Mouse (Mus musculus) Patski (cell line): ENCODE measurements at regions not wholly inside any gene's neighbourhood (a gene's known extent, or its start where the extent isn't known, plus 50 kb on each side); places are given as distances from the start of the nearest gene placed in this dataset.
"Not testable (repeated sequence)": the region's sequence is repeated elsewhere in the genome, so short reads cannot be mapped to it uniquely, and the experiment has no call there.

Source experiments
- ATAC-seq: fragments of 100-300 bp; one replicate; pipeline ENCODE4 v1.8.0; 2021
- CTCF ChIA-PET: fragments of 350-600 bp; sonication (Branson Sonifier 250); formaldehyde crosslinking; loops from one replicate; lab custom pipeline; 2022; ENCODE audit warnings: inconsistent platforms; lab: Charles Lee
- POLR2A ChIA-PET: fragments of 350-600 bp; sonication (Branson Sonifier 250); formaldehyde crosslinking; loops from one replicate; lab custom pipeline; 2022; ENCODE audit warnings: antibody characterized with exemption, inconsistent platforms; lab: Charles Lee
- DNase-seq: peaks from one replicate; pipeline ENCODE4 v3.0.0-alpha.2; 2011; ENCODE audit warnings: low read depth, low spot score
- H3K27me3 ChIP-seq: fragments of 371-371 bp; one replicate; pipeline ENCODE4 v1.5.1; 2021
- CTCF ChIP-seq: fragments of 100-300 bp; IDR thresholded peaks from one replicate; pipeline ENCODE4 v1.5.1; 2021
- in situ Hi-C: fragments of 300-500 bp; cut with MboI; formaldehyde crosslinking; loops from 3 replicates; pipeline ENCODE4 v1.11.1; 2018; ENCODE audit warnings: low pct_unique_long_range_greater_than_20kb, mixed read lengths

DNA sequence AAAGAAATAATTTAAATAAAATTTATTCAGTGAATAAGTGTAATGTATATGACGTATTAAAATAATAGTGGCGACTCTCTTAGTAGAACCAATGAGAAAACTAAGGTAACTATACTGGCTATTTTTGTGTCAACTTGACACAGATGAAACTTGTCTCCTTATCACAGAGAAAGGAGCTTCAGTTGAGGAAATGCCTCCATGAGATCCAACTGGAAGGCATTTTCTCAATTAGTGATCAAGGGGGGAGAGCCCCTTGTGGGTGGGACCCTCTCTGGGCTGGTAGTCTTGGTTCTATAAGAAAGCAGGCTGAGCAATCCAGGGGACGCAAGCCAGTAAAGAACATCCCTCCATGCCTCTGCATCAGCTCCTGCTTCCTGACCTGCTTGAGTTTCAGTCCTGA, 73.1 kb upstream of the Rnpc3 start:
- H3K27me3 ChIP-seq, DNase-seq, ATAC-seq, CTCF ChIA-PET, POLR2A ChIA-PET: not testable (repeated sequence)
- in situ Hi-C loops = loop anchor here (5.0 kb wide), 1 partner anchor 329 kb away; the partner anchor contains the start of gene Col11a1

- CTCF ChIA-PET = no interaction called here
- no peak for TF ChIP-seq CTCF
- ATAC-seq (no peak), DNase-seq (no peak)
- in situ Hi-C loops = no loop called here
- peaks cover 7% of the 10 kb centered on the region for H3K27me3 ChIP-seq
- POLR2A ChIA-PET = no interaction called here
These were observed 69.1 kb upstream of the Rnpc3 start for GRCm38 (mm10) chr3:113699063-113699462.

DNA sequence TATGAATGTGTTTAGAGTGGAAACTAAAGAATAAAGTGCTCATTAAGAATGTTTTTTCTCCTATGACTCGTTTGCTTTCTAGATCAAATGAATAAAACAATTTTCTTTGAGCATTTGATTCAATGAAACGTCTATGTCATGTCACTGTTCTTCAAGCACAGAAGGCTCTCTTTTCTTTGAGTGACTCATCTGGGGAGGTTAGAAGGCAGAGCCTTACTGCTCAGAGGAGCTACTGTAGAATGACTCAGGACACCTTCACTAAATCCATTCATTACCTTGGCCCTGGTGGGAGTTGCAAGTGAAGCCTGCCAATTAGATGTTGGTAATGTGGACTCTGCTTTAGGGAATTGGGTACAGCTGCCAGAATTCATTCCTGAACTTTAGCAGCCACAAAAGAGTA, 67.5 kb upstream of the Rnpc3 start:
- POLR2A ChIA-PET = no interaction called here
- DNase-seq (no peak), ATAC-seq (no peak)
- no peak for TF ChIP-seq CTCF
- H3K27me3 ChIP-seq = peaks cover 7% of the 10 kb centered on the region
- CTCF ChIA-PET = no interaction called here
- in situ Hi-C loops = no loop called here

DNA sequence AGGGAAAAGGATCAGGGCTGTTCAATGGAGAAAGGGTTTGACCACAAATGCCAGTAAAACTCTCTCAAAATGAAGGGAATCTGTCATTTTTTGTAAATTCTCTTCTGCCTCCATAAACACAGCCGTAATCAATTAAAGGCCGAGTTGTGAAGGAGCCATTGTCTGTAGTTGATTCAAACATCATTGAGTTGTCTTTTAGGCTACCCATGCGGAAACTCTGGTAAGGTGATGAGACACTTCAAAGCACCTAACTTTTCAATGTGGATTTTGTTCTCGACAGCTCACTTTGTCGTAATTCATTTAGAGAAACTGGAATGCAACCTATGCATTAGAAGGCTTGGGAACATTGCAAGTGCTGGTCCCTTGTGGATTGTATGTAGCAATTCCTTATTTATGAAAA, 66.6 kb upstream of the Rnpc3 start:
- peaks cover 7% of the 10 kb centered on the region for H3K27me3 ChIP-seq
- CTCF ChIA-PET = no interaction called here
- ATAC-seq (no peak), DNase-seq (no peak)
- TF ChIP-seq CTCF = no peak
- POLR2A ChIA-PET = no interaction called here
- in situ Hi-C loops = no loop called here
